Mouse (Mus musculus) megakaryocyte, embryonic 14.5 days (primary cell): ENCODE data around the gene Igfbpl1. TPM values are rescaled to one million over a fixed set of nuclear protein-coding genes. Genes with fewer than 3 reads are reported as not detected.

Experiments
- H3K27me3 ChIP-seq: replicated peaks from 2 replicates; pipeline ENCODE3; 2012; ENCODE audit warnings: inconsistent platforms
- H3K36me3 ChIP-seq: replicated peaks from 2 replicates; pipeline ENCODE3; 2012; ENCODE audit warnings: low read length, inconsistent platforms, mixed read lengths
- H3K4me1 ChIP-seq: 2 replicates; pipeline ENCODE4 v1.6.1; 2012; ENCODE audit warnings: inconsistent platforms
- H3K4me3 ChIP-seq: replicated peaks from 2 replicates; pipeline ENCODE3; 2012; ENCODE audit warnings: moderate library complexity, mild to moderate bottlenecking, inconsistent platforms
- H3K9me3 ChIP-seq: 2 replicates; pipeline ENCODE4 v1.6.1; 2012; ENCODE audit warnings: inconsistent platforms
- FLI1 ChIP-seq: IDR thresholded peaks from 2 replicates; pipeline ENCODE4 v1.6.1; 2012; ENCODE audit warnings: low read length, inconsistent platforms, mixed read lengths
- GATA1 ChIP-seq: IDR thresholded peaks from 3 replicates; pipeline ENCODE4 v1.6.1; 2012; ENCODE audit warnings: mixed read lengths, low read length, inconsistent platforms, borderline replicate concordance
- polyA plus RNA-seq: library from polyadenylated mRNA; stranded (reverse); fragments of >175 nt; gene quantifications from 2 replicates; pipeline ENCODE4 v1.2.3, GENCODE M21; 2012; ENCODE audit warnings: low replicate concordance; ENCODE audit not compliant: insufficient read depth

The Igfbpl1 gene
- polyA plus RNA-seq, 1 experiment, result not detected

DNA sequence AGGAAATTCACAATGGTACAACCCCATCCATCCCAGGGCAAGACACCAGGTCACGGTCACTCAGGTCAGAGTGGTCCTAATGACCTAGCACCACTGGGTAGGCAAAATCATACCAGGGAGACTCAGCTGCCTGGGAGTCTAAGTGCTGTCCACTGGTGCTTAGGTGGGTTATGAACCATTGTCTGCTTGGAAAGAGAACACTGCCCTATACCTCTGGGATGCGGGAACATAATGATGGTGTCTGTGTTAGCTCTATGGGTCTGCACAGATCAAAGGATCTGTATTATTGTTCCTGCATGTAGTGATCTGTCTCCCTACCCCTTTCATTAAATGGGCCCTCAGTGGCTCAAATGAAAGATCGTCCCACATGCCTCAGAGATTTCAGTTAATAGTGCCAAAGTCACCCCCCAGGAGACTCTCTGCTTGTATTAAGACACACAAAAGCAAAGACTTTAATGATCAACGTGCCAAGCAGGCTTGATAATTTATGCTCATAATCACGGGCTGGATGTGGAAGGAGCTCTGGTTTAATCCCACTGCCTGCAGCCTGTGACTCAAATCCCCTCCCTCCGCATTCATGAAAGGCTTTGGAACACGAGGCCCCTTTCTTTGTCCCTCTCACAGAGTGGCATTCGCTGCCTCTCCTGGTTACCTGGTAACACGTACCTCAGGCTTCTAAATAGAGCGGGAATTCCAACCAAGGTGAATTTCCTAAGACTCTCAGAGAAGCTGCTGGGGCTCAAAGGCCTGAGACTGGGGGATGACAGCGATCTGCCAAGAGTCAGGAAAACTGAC is 3.7 kb downstream of the Igfbpl1 start:
- Histone ChIP-seq H3K9me3 (no peaks in the 10 kb centered on the region), H3K4me3 (no peak overlapping the region), H3K4me1 (peaks cover 16% of the 10 kb centered on the region), H3K36me3 (no peaks in the 10 kb centered on the region), H3K27me3 (peaks cover 88% of the 10 kb centered on the region)
- TF ChIP-seq GATA1 (no peak), FLI1 (no peak)

DNA sequence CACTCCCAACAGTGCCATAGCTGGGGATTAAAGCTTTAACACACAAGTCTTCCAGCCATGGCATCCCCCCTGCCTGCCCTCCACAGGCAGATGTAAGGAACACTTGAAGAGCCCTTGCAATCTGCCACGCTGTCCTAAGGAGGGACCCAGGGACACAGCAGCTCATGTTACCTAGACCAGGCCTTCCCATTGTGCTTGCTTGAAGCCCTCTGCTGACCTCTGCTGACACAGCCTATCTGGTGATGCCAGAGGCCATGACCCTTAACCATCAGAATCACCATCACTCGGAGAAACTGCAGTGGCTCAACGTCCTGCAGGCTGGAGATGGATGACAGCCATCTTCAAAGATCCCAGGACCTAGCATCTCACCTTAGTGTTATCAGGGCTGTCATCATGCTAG is 4.7 kb downstream of the Igfbpl1 start:
- Histone ChIP-seq H3K4me3 (no peak overlapping the region), H3K27me3 (peaks cover 81% of the 10 kb centered on the region), H3K9me3 (no peaks in the 10 kb centered on the region), H3K36me3 (no peaks in the 10 kb centered on the region), H3K4me1 (peaks cover 16% of the 10 kb centered on the region)
- TF ChIP-seq FLI1 (no peak), GATA1 (no peak)

DNA sequence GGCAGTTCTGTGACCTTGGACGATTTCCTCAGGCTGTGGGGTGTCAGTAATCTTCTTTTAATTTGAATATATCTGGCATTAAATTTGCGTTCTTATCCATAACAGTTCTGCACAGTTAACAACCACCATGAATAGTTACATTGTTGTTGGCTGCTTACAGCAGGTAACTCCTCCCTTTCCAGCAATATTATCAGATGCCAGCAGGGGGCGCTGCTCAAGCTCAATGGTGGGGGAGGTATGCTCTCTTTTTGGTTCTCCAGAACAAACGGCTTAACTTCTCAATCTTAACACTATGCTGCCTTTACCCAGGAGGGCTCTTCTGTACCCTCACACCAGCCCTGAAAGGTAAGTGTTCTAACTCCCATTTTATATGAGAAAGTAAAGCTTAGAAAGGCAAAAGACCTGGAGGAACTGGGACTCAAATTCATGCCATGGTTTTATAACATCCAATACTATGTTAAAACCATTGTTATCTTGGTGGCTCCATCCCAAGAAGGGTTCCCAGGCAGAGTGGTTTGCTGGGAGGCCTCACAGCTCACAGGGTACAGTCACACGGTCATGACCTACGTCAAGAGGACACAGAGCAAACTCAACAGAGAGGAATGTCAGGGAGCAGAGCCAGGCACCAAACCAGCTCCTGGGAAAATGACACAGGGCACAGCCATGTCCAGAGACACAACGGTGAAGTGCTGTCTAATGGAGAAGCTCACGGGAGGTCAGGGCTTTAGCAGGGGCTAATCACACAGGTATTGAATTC is 6.5 kb downstream of the Igfbpl1 start:
- Histone ChIP-seq H3K4me3 (peak overlapping the region; percentile 86), H3K4me1 (peaks cover 16% of the 10 kb centered on the region), H3K9me3 (no peaks in the 10 kb centered on the region), H3K36me3 (no peaks in the 10 kb centered on the region), H3K27me3 (peaks cover 73% of the 10 kb centered on the region)
- no peak for TF ChIP-seq GATA1
- TF ChIP-seq FLI1, result no peak

- Histone ChIP-seq H3K36me3 (no peaks in the 10 kb centered on the region), H3K27me3 (peaks cover 66% of the 10 kb centered on the region), H3K9me3 (peaks cover 5% of the 10 kb centered on the region), H3K4me1 (peaks cover 16% of the 10 kb centered on the region), H3K4me3 (peak overlapping the region; percentile 86)
- TF ChIP-seq GATA1 (no peak), FLI1 (no peak)
These were observed 7.4 kb downstream of the Igfbpl1 start for GRCm38 (mm10) chr4:45819208-45819931.

DNA sequence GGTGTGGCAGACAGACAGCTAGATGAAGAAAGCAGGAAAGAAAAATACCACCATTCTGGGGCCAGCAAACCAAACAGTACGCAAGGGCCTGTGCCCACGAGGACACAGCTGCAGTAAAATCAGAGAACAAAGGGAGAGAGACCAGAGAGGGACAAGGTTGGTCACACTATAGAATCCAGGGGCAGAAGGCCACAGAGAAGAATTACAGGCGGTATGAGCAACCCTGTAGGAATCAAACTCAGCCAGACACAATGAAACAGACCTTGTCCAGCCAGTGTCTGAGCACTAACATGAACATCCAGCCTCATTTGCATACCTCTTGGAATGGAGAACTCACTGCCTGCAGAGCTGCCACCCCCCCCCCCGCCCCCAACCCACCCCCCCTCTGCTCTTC is 7.9 kb downstream of the Igfbpl1 start:
- no peaks in the 10 kb centered on the region for H3K36me3 ChIP-seq
- H3K27me3 ChIP-seq, result peaks cover 64% of the 10 kb centered on the region
- TF ChIP-seq GATA1 (no peak), FLI1 (no peak)
- H3K4me3 ChIP-seq, result peak overlapping the region; percentile 86
- peaks cover 16% of the 10 kb centered on the region for H3K4me1 ChIP-seq
- peaks cover 5% of the 10 kb centered on the region for H3K9me3 ChIP-seq

DNA sequence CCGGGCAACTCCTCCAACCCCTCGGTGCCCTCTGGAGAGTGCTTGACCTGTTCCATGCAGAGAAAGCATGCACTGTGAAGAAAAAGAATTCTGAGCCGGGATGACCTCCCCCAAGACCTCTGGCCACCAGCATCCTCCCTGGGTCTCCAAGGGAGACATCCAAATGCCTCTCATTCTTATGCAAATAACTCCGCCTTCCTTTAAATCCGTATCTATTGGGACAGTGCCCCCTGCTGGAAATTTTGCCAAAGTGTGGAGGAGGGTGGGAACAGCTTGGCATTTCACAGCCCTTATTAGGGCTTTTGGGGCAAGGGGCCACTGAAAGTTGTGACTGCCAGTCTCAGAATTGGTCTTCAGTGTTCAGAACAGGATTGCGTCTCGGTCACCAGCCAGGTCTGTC is 11.2 kb downstream of the Igfbpl1 start:
- Histone ChIP-seq H3K4me1 (peaks cover 16% of the 10 kb centered on the region), H3K27me3 (peaks cover 57% of the 10 kb centered on the region), H3K4me3 (no peak overlapping the region), H3K9me3 (peaks cover 5% of the 10 kb centered on the region), H3K36me3 (no peaks in the 10 kb centered on the region)
- TF ChIP-seq GATA1 (no peak), FLI1 (no peak)

DNA sequence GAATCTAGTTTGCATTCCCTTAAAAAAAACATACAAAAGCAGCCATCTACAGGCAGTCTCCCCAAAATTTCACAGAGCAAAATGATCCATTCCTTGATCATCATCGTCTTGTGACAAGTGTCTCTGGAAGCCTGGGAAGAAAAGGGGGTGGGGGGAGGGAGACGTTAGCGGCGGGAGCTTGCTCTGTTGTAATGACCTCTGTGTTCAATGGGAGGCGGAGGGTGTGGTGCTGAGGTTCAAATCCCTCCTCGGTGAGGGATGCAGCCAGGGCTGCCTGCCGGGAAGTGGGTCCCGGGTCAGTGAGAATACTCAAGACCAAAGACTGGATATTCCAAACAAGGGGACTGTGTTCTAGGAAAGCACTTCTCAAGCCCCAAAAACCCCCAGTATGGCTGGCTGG is 15.5 kb downstream of the Igfbpl1 start:
- Histone ChIP-seq H3K9me3 (peaks cover 5% of the 10 kb centered on the region), H3K36me3 (no peaks in the 10 kb centered on the region), H3K27me3 (peaks cover 62% of the 10 kb centered on the region), H3K4me1 (no peaks in the 10 kb centered on the region), H3K4me3 (no peak overlapping the region)
- TF ChIP-seq GATA1 (no peak), FLI1 (no peak)

DNA sequence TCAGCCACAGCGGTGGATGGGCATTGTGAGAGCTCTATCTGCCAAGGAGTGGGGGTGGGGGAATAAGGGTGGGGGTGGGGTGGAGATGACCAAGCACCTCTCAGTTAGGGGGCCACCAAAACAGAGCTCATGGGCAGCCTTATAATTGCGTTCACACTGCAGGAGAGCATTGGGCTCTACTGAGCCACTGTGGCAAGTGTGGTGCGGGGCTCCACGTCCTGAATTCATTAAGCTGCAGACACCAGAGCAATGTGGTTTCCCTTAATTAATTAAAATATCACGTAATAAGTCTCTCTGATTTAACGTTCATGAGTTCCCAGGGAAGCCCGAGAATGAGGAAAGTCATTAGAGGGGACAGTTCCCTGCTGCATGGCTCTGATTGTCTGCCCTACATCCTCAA is 18.7 kb downstream of the Igfbpl1 start:
- Histone ChIP-seq H3K9me3 (no peaks in the 10 kb centered on the region), H3K36me3 (peaks cover 2% of the 10 kb centered on the region), H3K4me1 (no peaks in the 10 kb centered on the region), H3K4me3 (no peak overlapping the region), H3K27me3 (peaks cover 55% of the 10 kb centered on the region)
- TF ChIP-seq FLI1, result no peak
- TF ChIP-seq GATA1, result no peak

GRCm38 (mm10) chr4:45802900-45803299 is 23.8 kb downstream of the Igfbpl1 start:
- H3K4me3 ChIP-seq, result no peak overlapping the region
- H3K9me3 ChIP-seq, result no peaks in the 10 kb centered on the region
- no peak for TF ChIP-seq FLI1
- TF ChIP-seq GATA1, result no peak
- H3K36me3 ChIP-seq, result peaks cover 2% of the 10 kb centered on the region
- H3K4me1 ChIP-seq, result peaks cover 10% of the 10 kb centered on the region
- H3K27me3 ChIP-seq, result peaks cover 37% of the 10 kb centered on the region
